ENCODE assay signal across 21 mouse cellular contexts in the genomic region with DNA sequence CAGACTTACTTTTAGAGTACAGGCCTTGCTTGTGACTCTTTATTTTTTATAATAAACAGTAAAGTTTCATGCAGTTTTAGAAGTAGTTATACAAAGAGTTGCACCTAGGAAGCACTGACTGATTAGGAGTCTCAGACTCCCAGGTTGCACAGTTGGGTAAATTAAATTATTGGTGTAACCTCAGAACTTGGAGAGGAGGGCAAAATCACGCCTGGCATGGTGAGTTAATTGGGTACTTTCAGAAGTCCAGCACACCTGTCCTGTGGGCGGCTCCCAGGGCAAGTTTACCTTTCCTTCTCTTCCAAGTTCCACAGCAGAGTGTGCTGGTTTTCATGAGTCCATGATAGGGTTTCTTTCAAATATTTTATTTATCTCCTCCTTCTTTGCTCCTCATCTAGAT. TPM values are rescaled to one million over a fixed set of nuclear protein-coding genes. Genes with fewer than 3 reads are reported as not detected.
"Had no signal": no experiment of that assay in that cellular context is flagged by ENCODE, and none has a peak within 500 bp of the region (broad histone marks: within the 10 kb centered on the region; RNA-seq: fewer than 3 reads in every experiment).

No protein-coding gene starts in this region.

- DNase-seq: kidney, adult 11 months; kidney, adult 9 months; kidney, postnatal 36 days; lung, adult 18-20 months; right cerebral cortex, adult 18-20 months; right cerebral cortex, postnatal 25 days; thymus, adult 18-20 months; thymus, postnatal 14 days had no signal

- H3K4me3 ChIP-seq: limb, embryonic 15.5 days; midbrain, embryonic 12.5 days; myocyte; neural tube, embryonic 12.5 days had no signal

- H3K9me3 ChIP-seq: limb, embryonic 15.5 days; midbrain, embryonic 12.5 days; neural tube, embryonic 12.5 days had no signal

- H3K9ac ChIP-seq: limb, embryonic 15.5 days; liver, embryonic 14.5 days; midbrain, embryonic 12.5 days; neural tube, embryonic 12.5 days had no signal

- H3K36me3 ChIP-seq: midbrain, embryonic 12.5 days; neural tube, embryonic 12.5 days had no signal

- H3K27ac ChIP-seq: kidney, postnatal 0 days; limb, embryonic 15.5 days; liver, embryonic 14.5 days; midbrain, embryonic 12.5 days; neural tube, embryonic 12.5 days had no signal

- H3K4me2 ChIP-seq: limb, embryonic 15.5 days; midbrain, embryonic 12.5 days had no signal

- H3K27me3 ChIP-seq: limb, embryonic 15.5 days; midbrain, embryonic 12.5 days; neural tube, embryonic 12.5 days had no signal

RNA-seq across cellular contexts. Expression of gene Uts2b, which starts 21.8 kb away (rescaled TPM):
- total RNA-seq: layer of hippocampus, adult 18-20 months; layer of hippocampus, postnatal 14 days; left cerebral cortex, adult 8-10 months; left cerebral cortex, postnatal 25 days; megakaryocyte-erythroid progenitor cell, adult 5-6 weeks had no signal
- polyA plus RNA-seq: kidney, postnatal 0 days; limb, embryonic 11.5 days; liver, embryonic 14.5 days; midbrain, embryonic 12.5 days; myocyte; small intestine, adult 2 months had no signal
